Mouse (Mus musculus) brown adipose tissue, adult 24 weeks (tissue): ENCODE measurements at regions not wholly inside any gene's neighbourhood (a gene's known extent, or its start where the extent isn't known, plus 50 kb on each side); places are given as distances from the start of the nearest gene placed in this dataset.
"Not testable (repeated sequence)": the region's sequence is repeated elsewhere in the genome, so short reads cannot be mapped to it uniquely, and the experiment has no call there.

Source experiments
- H3K27ac ChIP-seq: fragments of 200-500 bp; replicated peaks from 2 replicates; pipeline ENCODE4 v1.5.1; 2012; ENCODE audit warnings: low read depth, mild to moderate bottlenecking, low read length
- H3K4me1 ChIP-seq: fragments of 200-500 bp; 2 replicates; pipeline ENCODE4 v1.6.1; 2012; ENCODE audit warnings: low read length, mixed read lengths; ENCODE audit not compliant: control insufficient read depth, insufficient read depth, insufficient read length
- H3K4me3 ChIP-seq: fragments of 200-500 bp; 2 replicates; pipeline ENCODE4 v1.5.1; 2012; ENCODE audit warnings: low read depth, mild to moderate bottlenecking, low read length, moderate library complexity; ENCODE audit not compliant: insufficient read depth

DNA sequence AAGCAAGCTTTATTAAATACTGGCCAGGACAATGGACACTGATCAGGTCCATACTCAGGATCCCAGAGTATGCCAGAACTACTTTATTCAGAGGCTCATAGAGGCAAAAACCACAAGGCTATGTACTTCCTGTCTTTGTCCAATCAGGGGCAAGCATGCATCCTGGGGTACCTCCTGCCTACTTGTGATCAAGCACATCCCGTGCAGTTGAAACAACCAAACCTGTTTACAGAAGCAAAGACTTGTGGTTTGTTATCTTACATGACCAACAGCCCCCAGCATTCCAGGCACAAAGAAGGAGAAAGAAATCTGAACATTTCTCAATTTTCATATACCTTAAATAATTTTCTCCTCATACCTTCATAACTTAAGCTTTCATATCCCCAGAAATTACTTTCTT lies 93.1 kb upstream of the Plcl2 start:
- Histone ChIP-seq H3K4me1 (no peaks in the 10 kb centered on the region), H3K4me3 (no peak overlapping the region), H3K27ac (no peak overlapping the region; the same call in 1 of the 2 replicates)

DNA sequence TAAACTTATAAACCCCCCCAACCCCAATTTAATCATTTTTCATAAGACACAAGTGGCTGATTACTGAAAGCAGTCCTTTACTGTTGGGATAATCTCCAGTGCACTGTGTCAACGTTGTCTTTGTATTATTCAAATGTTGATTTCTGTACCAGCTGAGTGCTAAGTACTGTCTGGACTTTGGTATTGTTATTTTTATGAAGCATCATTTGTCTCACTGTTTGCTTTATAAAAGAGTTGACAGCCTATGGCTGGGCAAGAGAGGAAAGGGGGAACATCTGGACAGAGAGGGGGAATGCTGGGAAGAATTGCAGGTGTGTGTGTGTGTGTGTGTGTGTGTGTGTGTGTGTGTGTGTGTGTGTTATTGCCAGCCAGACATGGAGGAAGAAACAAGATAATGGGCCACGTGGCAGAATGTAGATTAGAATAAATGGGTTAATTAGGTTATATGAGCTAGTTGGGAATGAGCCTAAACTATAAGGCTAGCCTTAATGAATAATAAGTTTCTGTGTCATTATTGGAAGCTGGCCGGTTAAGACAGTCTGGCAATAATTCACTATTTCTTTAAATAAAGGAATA lies 92.6 kb upstream of the Plcl2 start:
- no peak overlapping the region for H3K27ac ChIP-seq
- H3K4me1 ChIP-seq, result no peaks in the 10 kb centered on the region
- H3K4me3 ChIP-seq, result no peak overlapping the region

DNA sequence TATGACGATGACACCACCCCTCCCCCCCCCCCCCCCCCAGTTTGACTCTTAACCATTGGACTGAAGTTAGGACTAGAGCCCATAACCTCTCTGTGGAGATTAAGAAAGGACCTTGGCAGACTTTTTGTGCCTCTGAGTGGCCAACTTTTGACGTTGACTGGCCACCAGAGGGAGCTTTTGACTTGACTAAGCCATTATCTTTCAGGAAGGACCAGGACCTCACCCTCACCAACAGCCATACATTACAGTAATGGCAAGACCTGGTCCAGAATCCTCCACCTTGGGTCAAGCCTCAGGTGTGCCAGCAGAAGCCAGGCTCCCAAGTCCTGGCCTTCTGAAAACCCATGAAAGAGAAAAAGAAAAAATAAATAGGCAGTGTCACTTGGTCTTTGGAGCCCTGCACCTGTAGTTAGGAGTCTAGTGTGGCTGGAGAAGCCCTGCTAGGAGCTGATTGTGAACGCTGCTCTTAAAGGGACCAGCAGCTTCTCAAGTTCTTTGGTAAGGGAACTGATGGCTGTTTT lies 90.3 kb upstream of the Plcl2 start:
- no peaks in the 10 kb centered on the region for H3K4me1 ChIP-seq

DNA sequence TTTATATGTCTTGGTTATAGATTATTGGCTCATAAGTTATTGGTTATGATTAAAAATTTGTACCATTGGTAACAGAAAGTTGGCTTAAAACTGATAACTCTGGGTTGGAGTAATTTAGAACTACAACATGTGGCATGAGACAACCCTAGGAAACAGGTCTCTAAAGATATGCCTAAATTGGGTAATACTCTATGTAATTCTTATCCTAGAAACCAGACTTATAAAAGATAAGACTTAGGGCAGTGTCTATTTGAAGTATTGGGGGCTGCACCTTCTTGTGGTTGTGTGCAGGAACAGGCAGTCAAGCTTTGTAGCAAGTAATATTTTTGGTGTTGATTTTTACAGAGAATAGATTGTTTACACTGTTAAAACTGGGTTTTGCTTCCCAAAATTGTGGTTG lies 89.7 kb upstream of the Plcl2 start:
- H3K4me3 ChIP-seq, H3K4me1 ChIP-seq, H3K27ac ChIP-seq: not testable (repeated sequence)

More for the DNA sequence above, 90.3 kb upstream of the Plcl2 start:
- no peak overlapping the region for H3K27ac ChIP-seq
- H3K4me3 ChIP-seq, result no peak overlapping the region

DNA sequence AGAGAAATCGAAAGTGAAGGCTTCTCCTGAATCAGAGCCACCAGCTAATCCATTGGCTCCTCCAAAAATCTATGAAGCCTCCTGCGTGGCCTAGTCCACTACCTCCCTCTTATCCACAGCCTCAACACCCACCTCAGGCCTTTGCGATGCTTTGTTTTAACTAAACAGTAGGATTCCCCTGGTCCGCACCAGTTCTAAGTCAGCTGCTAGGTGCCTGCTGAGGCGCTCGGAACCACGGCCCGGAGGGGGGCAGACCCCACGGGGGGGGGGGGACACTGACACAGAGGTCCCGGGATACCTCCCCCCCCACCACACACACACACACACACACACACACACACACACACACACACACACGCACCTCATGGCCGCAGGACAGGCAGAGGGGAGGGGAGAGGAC lies 89.2 kb upstream of the Plcl2 start:
- H3K4me3 ChIP-seq, result no peak overlapping the region
- H3K4me1 ChIP-seq, result no peaks in the 10 kb centered on the region
- no peak overlapping the region for H3K27ac ChIP-seq

DNA sequence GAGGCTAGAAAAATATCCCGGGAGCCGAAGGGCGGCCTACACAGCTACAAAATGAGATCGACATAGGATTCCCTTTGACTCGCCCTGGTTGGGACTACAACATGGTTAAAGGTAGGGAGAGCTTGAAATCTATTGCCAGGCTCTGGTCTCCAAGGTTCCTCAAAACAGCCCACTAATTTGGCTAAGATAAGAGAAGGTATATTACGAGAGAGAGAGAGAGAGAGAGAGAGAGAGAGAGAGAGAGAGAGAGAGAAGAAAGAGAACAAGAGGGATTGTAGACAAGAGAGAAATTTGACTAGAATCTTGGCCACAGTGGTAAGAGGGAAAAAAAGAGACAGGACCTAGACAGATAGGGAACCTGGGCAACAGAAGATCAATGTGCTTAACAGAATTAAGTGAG lies 88.5 kb upstream of the Plcl2 start:
- H3K4me3 ChIP-seq, result no peak overlapping the region
- no peaks in the 10 kb centered on the region for H3K4me1 ChIP-seq
- H3K27ac ChIP-seq, result no peak overlapping the region

DNA sequence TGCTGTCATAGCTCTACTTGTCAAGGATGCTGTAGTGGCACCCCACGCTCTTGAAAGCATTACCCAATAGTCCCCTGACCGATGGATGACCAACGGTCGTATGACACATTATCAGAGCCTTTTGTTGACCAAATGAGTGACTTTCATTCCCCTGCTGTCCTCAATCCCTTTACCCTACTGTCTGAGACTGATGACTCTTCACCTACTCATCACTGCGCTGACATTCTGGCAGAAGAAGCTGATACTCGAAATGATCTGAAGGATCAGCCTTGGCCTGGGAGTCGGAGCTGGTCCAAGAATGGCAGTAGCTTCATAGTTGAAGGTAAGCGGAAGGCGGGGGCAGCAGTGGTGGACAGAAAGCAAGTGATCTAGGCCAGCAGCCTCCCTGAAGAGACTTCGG lies 87.7 kb upstream of the Plcl2 start:
- Histone ChIP-seq H3K4me1 (no peaks in the 10 kb centered on the region), H3K4me3 (no peak overlapping the region), H3K27ac (no peak overlapping the region)

DNA sequence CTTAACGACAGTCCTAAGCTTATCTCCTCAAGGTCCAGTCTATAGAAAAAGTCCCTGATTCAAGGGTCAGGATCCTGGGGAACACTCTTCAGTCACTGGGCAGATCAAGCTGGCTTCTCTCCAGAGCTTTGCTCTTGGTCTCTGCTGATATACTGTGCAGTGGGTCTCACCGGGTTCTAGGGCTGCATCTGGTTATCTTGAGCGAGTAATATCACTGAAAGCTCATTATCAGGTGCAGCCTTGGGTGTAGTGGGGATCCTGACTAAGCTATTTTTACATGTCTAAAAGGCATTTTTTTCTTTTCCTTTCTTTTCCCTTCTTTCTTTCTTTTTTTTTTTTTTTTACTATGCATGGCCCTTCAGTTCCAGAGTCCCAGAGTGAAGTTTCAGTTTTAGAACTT lies 84.1 kb upstream of the Plcl2 start:
- no peak overlapping the region for H3K27ac ChIP-seq
- H3K4me1 ChIP-seq, result no peaks in the 10 kb centered on the region
- H3K4me3 ChIP-seq, result no peak overlapping the region

DNA sequence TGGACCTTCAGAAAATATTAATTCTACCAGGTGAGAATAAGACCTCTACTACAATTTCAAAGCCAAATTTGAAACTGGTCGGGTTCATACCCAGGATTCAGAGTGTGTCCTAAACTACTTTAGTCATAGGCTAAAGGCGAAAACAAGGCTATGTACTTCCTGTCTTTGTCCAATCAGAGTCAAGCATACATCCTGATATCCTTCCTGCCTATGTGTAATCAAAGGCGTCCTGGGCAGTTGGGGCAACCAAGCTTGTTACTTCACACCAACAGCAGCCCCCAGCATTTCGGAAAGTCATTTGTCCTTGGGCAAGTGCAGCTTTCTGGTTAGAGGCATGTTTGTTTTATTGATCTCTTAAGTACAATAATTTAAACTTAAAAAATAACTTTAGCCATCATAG lies 83.7 kb upstream of the Plcl2 start:
- Histone ChIP-seq H3K4me3 (no peak overlapping the region), H3K4me1 (no peaks in the 10 kb centered on the region), H3K27ac (no peak overlapping the region)

DNA sequence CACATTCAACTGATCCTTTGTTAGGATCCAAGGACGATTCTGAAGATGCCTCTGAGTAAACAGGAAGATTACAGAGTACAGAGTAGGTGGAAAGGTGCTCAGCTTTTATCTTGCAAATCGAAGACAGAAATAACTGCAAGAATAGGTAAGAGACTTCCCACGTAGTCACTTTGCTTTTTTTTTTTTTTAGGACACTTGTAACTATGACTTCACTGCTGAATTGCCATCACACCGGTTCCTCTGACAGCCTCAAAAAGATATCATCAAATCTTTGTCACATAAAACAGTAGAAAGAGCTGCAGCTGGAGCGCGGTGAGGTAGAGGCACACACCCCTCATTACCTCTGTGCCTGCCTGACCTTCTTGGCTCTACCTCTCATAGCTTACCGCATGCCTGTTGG lies 83.1 kb upstream of the Plcl2 start:
- Histone ChIP-seq H3K27ac (no peak overlapping the region), H3K4me1 (no peaks in the 10 kb centered on the region), H3K4me3 (no peak overlapping the region)

DNA sequence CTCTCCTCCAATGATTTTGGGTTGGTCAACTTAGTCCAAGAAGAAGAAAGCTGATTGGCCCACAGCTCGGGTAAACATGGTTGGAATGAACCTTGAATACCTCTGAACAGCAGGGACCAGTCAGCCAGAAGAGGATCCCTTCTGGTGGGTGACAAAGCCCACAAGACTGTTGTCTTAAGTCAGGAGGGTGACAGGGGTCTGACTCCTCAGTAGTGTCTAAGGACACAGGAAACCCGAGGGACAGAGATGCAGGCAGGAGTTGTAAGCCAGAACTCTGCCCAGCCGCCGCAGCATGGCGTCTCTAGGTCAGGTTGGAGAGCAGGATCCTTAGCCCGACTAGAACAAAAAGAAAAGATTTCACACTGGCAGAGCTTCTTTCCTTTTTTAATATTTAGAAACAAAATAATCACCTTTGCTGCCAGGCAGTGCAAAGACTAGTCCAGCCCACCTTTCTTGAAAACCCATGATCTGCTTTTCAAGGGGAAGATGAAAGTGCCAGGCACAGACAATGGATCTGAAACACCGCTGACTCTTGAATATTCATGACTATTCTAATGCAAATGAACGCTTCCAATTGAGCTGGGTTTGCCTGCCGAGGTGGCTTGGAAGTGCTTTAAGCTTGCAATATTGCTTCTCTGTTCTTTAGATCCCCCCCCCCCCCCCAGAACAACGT lies 81.7 kb upstream of the Plcl2 start:
- no peaks in the 10 kb centered on the region for H3K4me1 ChIP-seq
- peak overlapping the region; percentile 18; the same call in 1 of the 2 replicates for H3K4me3 ChIP-seq
- no peak overlapping the region for H3K27ac ChIP-seq

DNA sequence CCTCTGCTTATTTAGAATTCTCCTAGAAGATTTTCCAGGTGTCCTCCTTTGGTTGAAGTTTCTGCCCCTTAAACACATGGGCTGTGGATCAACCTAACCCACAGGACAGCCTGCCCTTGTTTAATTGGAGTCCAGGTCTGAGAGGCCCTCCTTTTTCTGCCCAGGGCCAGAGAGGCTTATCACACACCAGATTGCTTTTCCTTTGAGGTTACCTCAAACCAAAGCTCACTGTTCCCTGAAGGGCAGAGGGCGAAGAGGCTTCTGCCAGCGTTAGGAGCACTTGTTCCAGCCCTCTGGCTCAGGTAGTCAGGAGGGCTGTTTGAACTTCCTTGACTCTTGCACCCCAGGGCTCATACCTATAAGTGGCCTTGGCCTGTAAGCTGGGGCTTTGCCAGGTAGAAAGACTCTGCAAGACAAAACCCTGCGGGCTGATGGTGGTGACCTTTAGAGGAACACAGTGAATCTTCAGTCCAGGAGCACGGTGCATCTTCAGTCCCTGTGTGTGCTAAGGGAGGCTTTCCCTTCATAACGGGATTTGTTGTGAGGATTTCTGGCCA lies 81.1 kb upstream of the Plcl2 start:
- H3K27ac ChIP-seq, result no peak overlapping the region
- no peak overlapping the region for H3K4me3 ChIP-seq
- H3K4me1 ChIP-seq, result no peaks in the 10 kb centered on the region

DNA sequence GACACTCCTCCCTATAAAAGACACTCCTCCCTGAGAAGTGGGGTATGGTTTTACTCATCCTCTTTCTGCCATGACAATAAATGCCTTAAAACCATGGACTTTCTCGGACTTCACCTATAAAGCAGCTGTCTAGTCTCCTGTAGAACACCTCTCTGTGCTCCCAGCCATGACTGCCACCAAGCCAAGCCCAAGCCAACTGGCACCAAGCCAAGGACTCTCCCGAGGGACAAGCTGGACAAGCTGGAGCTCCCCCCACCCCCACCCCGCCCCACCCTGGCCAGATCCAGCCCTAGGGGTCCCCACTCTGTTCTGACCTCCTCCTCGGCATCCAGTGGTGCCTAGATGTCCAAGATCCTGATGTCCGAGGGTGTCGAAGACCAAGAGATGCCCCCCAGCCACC lies 76.6 kb upstream of the Plcl2 start:
- Histone ChIP-seq H3K4me3 (no peak overlapping the region), H3K4me1 (no peaks in the 10 kb centered on the region), H3K27ac (no peak overlapping the region)

DNA sequence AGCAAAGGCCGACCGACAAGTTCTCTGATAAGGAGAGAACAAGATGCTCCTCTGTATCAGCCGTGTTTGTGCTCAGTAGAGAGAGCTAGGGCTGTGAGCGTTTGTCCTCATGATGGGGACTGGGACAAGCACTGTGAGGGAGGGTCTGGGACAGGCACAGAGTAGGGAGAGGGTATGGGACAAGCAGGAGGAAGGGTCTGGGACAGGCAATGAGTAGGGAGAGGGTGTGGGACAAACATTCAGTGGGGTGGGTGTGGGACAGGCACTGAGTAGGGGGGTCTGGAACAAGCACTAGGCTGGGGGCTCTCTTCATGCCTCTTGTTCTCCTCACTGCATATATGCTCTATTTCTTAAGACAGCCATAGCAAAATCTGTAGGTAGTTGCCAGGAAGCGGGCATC lies 70.2 kb upstream of the Plcl2 start:
- H3K27ac ChIP-seq, result peak overlapping the region; percentile 38; the same call in 1 of the 2 replicates
- H3K4me1 ChIP-seq, result 0 out of 2 replicates have a peak, but pooled peaks cover 5% of the 10 kb centered on the region
- no peak overlapping the region for H3K4me3 ChIP-seq

DNA sequence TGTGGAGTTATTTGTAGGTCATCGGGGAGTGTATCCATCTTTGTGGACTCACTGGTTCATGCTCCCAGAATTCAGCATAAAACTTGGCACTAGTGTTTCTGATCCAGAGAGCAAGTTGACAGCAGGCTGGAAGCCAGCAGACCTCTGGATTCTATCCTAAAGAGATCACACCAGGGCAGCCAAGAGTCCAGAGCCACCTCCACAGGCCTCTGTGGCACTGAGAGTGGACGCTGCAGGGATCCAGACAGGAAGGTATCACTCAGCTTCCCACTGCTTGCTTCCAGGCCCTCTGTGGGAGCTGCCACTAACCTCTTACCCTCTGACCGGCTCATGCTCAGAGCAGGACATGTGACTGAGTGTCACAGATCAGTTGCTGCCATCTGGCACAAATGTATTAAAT lies 69.8 kb upstream of the Plcl2 start:
- Histone ChIP-seq H3K27ac (no peak overlapping the region), H3K4me3 (no peak overlapping the region), H3K4me1 (0 out of 2 replicates have a peak, but pooled peaks cover 5% of the 10 kb centered on the region)

DNA sequence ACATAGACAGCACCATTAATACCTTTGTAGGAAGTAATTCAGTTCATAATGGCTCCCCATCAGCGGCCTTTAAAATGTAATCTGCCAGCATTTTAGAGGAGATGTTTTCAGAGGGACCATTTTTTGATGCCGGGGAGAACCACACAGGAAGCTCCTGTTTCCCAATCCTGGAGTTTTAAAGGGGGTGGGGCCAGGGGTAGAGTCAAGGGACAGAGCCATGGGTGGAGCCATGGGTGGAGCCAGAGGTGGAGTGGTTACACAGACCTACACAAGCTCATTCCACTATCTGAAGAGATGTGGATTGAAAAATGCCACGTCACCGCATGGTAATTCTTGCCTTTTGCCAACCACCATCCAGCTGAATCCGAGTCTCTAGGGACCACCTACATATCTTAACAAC lies 67.1 kb upstream of the Plcl2 start:
- H3K4me3 ChIP-seq, result no peak overlapping the region
- H3K27ac ChIP-seq, result no peak overlapping the region
- H3K4me1 ChIP-seq, result 0 out of 2 replicates have a peak, but pooled peaks cover 5% of the 10 kb centered on the region
